Mouse (Mus musculus): ENCODE data around the gene Ccnjl.

DNA sequence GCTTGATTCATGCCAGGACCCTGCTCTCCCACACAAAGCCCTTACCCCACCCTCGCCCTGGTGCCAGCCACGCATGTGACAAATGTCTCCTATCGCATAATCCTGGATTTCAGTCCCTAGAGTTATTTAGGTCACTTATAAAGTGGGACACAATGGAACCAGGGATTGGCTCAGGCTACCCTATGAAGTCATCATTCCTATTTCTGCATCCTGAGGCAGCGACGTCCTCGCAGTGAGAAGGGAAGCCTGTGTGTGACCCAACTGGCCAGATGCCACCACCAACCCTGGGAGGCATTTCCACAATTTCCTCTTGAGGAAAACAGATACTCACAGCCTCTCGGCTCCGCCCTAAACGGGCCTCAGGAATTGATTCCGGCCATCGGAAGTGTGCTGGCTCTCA is 41.0 kb downstream of the Ccnjl start:
- TF ChIP-seq CTCF (IDR thresholded peaks at IDR 0.05) (no peak), EP300 (IDR thresholded peaks at IDR 0.05) (peak; percentile 97)
